Mouse (Mus musculus) midbrain, embryonic 11.5 days (tissue): ENCODE results near the gene D6Wsu163e. TPM values are rescaled to one million over a fixed set of nuclear protein-coding genes. Genes with fewer than 3 reads are reported as not detected.

ENCODE experiments used
- ATAC-seq: fragments of 200-750 bp; cut with Nextera tagmentation; 2 replicates; pipeline ENCODE4 v1.8.0; 2017; ENCODE audit warnings: moderate TSS enrichment, moderate library complexity; ENCODE audit not compliant: low FRiP score
- DNase-seq: peaks from one replicate; pipeline ENCODE4 v3.0.0; 2015; ENCODE audit warnings: low spot score; ENCODE audit errors: missing footprints
- H3K27ac ChIP-seq: fragments of 300-500 bp; sonication (generic); 2 replicates; pipeline ENCODE4 v1.5.1; 2014; ENCODE audit warnings: low read depth, low read length
- H3K27me3 ChIP-seq: fragments of 300-500 bp; sonication (generic); 2 replicates; pipeline ENCODE4 v1.6.1; 2014; ENCODE audit warnings: mild to moderate bottlenecking, low read length, moderate library complexity, mixed read lengths; ENCODE audit not compliant: control insufficient read depth, insufficient read depth
- H3K36me3 ChIP-seq: fragments of 300-500 bp; sonication (generic); 2 replicates; pipeline ENCODE4 v1.6.1; 2014; ENCODE audit warnings: mild to moderate bottlenecking, low read length, moderate library complexity, mixed read lengths; ENCODE audit not compliant: control insufficient read depth, insufficient read depth
- H3K4me1 ChIP-seq: fragments of 300-500 bp; sonication (generic); 2 replicates; pipeline ENCODE4 v1.6.1; 2014; ENCODE audit warnings: low read length; ENCODE audit not compliant: control insufficient read depth, insufficient read depth
- H3K4me2 ChIP-seq: fragments of 300-500 bp; sonication (generic); 2 replicates; pipeline ENCODE4 v1.6.1; 2014; ENCODE audit warnings: mild to moderate bottlenecking, moderate library complexity
- H3K4me3 ChIP-seq: fragments of 300-500 bp; sonication (generic); 2 replicates; pipeline ENCODE4 v1.5.1; 2014; ENCODE audit warnings: low read depth, low read length
- H3K9ac ChIP-seq: fragments of 300-500 bp; sonication (generic); 2 replicates; pipeline ENCODE4 v1.6.1; 2014; ENCODE audit warnings: low read length
- H3K9me3 ChIP-seq: fragments of 300-500 bp; sonication (generic); 2 replicates; pipeline ENCODE4 v1.6.1; 2016; ENCODE audit warnings: low read length; ENCODE audit not compliant: control insufficient read depth
- WGBS: fragments of 180-500 bp; shearing (Covaris S2); extraction: QIAGEN DNeasy Blood & Tissue Kit; methylation state at CpG from one replicate; pipeline ENCODE4 v1.1.7; 2014; 5-methylcytosine and 5-hydroxymethylcytosine counted together
- polyA plus RNA-seq: library from polyadenylated mRNA; unstranded; fragments of >200 nt; fragmentation: Nextera tagmentation; extraction: Ambion mirVana; gene quantifications from 2 replicates; pipeline ENCODE4 v1.2.1, GENCODE M21; 2014

Gene D6Wsu163e
- polyA plus RNA-seq, 1 experiment from 2014 or later, result 21.5 TPM

GRCm38 (mm10) chr6:127019254-127019653 is 79.5 kb downstream of the D6Wsu163e start:
- Histone ChIP-seq H3K4me1 (peaks cover 8% of the 10 kb centered on the region), H3K9me3 (no peaks in the 10 kb centered on the region), H3K27me3 (no peaks in the 10 kb centered on the region), H3K9ac (no peak overlapping the region), H3K4me3 (no peak overlapping the region), H3K4me2 (no peak overlapping the region), H3K36me3 (no peaks in the 10 kb centered on the region), H3K27ac (no peak overlapping the region)
- no peak for DNase-seq
- no peak for ATAC-seq
- 3% methylated on average over 6 of the region's 6 CpGs for WGBS

- Histone ChIP-seq H3K27me3 (no peaks in the 10 kb centered on the region), H3K4me2 (no peak overlapping the region), H3K27ac (no peak overlapping the region), H3K4me3 (no peak overlapping the region), H3K9ac (no peak overlapping the region), H3K4me1 (peaks cover 8% of the 10 kb centered on the region), H3K36me3 (no peaks in the 10 kb centered on the region), H3K9me3 (no peaks in the 10 kb centered on the region)
- 13% methylated on average over 13 of the region's 13 CpGs for WGBS
- no peak for ATAC-seq
- DNase-seq, result peak; percentile 84
Measured at GRCm38 (mm10) chr6:127020431-127020830, 80.7 kb downstream of the D6Wsu163e start.

GRCm38 (mm10) chr6:127024836-127025235 is 85.1 kb downstream of the D6Wsu163e start:
- ATAC-seq, result no peak
- no peak for DNase-seq
- no peak overlapping the region for H3K9ac ChIP-seq
- no peak overlapping the region for H3K27ac ChIP-seq
- no peak overlapping the region for H3K4me3 ChIP-seq
- no peak overlapping the region for H3K4me2 ChIP-seq
- H3K4me1 ChIP-seq, result peaks cover 4% of the 10 kb centered on the region; the same call in 1 of the 2 replicates
- H3K27me3 ChIP-seq, result no peaks in the 10 kb centered on the region
- WGBS, result 79% methylated on average over 7 of the region's 7 CpGs
- H3K9me3 ChIP-seq, result no peaks in the 10 kb centered on the region
- H3K36me3 ChIP-seq, result no peaks in the 10 kb centered on the region

Other genes with a start within 250 kb of the D6Wsu163e start
- 4.0 and 4.1 TPM in 2 replicates for gene Kcna6, start 199.3 kb upstream of the D6Wsu163e start, polyA plus RNA-seq
- 194 and 196 TPM in 2 replicates for gene Ndufa9, start 90.8 kb upstream of the D6Wsu163e start, polyA plus RNA-seq
- gene Akap3, start 86.9 kb upstream of the D6Wsu163e start, polyA plus RNA-seq, result 0.06 and 0.08 TPM in 2 replicates
- 0.11 TPM in 1 of 2 replicates, not detected in the other for gene Dyrk4, start 18.1 kb upstream of the D6Wsu163e start, polyA plus RNA-seq
- 82.3 and 87.5 TPM in 2 replicates for gene Rad51ap1, start 375 bp upstream of the D6Wsu163e start, polyA plus RNA-seq
- not detected in 2 replicates for gene Fgf6, start 75.6 kb downstream of the D6Wsu163e start, polyA plus RNA-seq
- 0.11 TPM in 1 of 2 replicates, not detected in the other for gene Fgf23, start 132.9 kb downstream of the D6Wsu163e start, polyA plus RNA-seq
- 5.8 and 6.9 TPM in 2 replicates for gene Tigar, start 169.6 kb downstream of the D6Wsu163e start, polyA plus RNA-seq
- 1,627 and 1,717 TPM in 2 replicates for gene Ccnd2, start 212.2 kb downstream of the D6Wsu163e start, polyA plus RNA-seq